Mouse (Mus musculus): Measurements from ENCODE around the gene D930048N14Rik.
"Not testable (repeated sequence)": the region's sequence is repeated elsewhere in the genome, so short reads cannot be mapped to it uniquely, and the experiment has no call there.

Gene D930048N14Rik

DNA sequence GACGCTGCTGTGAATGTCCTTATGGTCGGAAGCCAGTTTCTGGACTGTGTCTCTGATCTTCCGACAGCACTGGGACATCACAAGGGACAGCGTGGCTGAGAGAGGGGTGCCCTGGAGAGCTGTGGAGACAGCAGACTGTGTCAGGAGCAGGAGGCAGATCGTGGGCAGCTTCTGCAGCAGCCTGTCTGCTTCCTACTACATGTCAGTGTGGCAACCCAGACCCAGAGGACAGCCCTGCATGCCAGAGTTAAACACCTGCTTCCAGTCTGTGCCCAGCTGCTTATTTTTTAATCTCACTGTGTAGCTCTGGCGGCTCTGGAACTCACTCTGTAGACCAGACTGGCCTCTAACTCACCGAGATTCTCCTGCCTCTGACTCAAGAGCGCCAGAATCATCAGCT lies 22.8 kb upstream of the D930048N14Rik start:
- DNase-seq (ENCODE audit: low spot score): no peak

GRCm38 (mm10) chr11:51629651-51630314 lies 21.0 kb upstream of the D930048N14Rik start:
- no peak for DNase-seq (ENCODE audit: low spot score)

GRCm38 (mm10) chr11:51632130-51632753 lies 18.5 kb upstream of the D930048N14Rik start:
- DNase-seq (ENCODE audit: low spot score): no peak

- DNase-seq (ENCODE audit: low spot score): not testable (repeated sequence)
These were observed 17.6 kb upstream of the D930048N14Rik start for GRCm38 (mm10) chr11:51633200-51633599.

DNA sequence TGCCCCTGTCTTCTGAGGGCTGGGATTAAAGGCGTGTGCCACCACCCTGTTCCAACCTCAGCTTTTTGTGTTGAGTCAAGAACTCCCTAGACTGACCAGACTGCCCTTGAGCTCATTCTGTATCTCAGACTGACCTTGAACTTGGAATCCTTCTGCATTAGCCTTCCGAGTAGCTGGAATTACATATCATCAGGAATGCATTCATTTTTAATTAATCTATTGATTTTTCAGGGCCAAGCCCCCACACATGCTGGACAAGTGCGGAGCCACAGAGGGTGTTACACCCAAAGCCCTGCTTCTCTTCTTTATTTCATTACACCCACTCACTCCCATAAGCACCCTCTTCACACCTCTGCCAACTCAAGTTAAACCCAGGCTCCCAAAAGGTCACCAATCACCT lies 17.0 kb upstream of the D930048N14Rik start:
- DNase-seq (ENCODE audit: low spot score): no peak

DNA sequence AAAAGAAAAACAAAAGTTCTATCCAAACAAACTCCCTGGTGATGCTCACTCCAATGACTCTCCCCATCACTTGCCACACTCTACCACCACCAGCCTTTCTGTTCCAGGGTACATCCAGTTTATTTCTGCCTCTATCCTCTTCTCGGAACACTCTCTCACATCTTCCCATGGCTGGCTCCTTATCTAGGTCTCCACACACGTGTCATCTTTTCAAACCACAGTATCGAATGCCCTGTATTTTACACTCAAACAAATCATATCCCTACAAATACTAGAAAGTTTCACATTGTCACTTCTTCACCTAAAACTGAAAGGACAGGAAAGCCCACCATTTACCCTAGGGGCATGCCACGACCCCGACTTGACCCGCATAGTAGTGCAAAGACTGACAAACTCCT lies 15.6 kb upstream of the D930048N14Rik start:
- DNase-seq (ENCODE audit: low spot score): no peak

DNA sequence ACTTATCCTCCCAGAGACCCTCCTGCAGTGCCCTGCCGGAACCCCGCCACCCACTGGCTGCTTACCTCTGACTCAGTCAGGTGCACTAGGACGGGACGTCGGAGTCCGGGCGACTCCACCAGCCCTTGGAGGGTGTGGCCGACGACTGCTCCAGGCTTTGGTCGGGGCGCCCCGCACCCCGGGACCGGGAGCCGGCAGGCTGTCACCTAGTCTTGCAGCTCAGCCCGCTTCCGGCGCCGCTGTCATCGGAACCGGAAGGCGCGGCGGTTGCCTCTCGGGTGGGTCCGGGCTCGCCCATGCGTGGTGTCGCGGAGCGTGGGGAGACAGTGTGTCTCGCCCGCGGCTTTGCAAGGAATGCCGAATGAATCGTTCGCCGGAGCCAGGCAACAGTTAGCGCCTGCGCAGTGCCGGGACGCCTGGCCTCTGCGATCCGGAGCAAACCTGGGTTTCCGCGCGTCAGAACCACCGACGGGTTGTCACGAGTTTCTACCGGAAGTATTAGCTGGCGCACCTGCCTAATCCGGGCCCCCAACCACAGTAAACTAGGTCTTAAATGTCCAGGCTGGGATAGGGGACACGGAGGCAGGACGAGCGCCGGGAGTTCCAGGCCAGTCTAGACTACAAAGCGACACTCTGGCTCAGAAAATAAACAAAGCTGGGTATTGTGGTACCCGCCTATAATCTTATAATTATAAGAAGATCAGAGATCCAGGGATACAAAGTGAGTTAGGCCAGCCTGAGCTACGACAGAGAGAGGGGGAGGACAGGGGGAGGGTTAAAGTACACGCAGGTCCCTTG lies 15.0 kb upstream of the D930048N14Rik start, which contains the start of gene Rmnd5b:
Rmnd5b (minus strand) TSS at position 372 of the 798 bp plus-strand sequence.
- peak; percentile 78 for DNase-seq (ENCODE audit: low spot score)

GRCm38 (mm10) chr11:51636323-51636684 lies 14.4 kb upstream of the D930048N14Rik start:
- no peak for DNase-seq (ENCODE audit: low spot score)

DNA sequence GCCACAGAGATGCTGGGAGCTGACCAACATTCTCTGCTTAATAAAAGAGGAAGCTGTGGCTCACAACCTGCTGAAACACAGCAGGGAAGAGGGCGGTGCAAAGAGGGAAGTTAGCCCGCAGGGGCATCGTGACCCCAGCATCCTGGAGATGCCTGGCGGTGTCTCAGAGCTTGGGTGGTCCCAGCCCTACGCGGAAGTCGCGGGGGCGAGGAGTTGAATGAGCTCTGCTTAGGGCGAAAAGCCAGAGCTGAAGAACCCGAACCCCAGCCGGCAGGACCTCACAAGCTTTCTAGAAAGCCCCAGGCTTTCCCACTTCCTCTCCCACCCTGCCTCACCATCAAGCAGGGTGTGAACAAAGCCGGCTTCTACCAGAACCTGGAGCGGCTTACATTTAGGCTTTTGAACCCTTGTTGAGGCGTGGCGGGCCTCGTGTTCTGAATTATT lies 12.8 kb upstream of the D930048N14Rik start:
- DNase-seq (ENCODE audit: low spot score): no peak

DNA sequence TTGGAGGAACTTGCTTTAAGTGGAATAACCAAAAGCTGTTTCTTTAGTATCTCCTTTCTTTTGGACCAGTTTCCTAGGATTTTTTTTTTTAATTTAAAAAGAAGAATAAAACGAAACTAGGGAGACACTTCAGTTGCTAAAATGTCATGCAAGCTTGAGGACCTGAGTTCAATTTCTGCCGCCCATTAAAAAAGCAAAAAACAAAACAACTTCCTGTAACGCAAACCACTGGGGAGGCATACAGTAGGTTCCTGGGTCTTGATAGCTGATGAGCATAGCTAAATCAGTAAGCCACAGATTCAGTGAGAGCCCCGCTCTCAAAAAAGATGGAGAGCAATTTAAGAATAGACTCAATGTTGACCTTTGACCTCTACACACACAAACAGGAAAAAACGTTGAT lies 12.3 kb upstream of the D930048N14Rik start:
- DNase-seq (ENCODE audit: low spot score): no peak

GRCm38 (mm10) chr11:51640748-51641147 lies 10.0 kb upstream of the D930048N14Rik start:
- DNase-seq (ENCODE audit: low spot score): no peak

DNA sequence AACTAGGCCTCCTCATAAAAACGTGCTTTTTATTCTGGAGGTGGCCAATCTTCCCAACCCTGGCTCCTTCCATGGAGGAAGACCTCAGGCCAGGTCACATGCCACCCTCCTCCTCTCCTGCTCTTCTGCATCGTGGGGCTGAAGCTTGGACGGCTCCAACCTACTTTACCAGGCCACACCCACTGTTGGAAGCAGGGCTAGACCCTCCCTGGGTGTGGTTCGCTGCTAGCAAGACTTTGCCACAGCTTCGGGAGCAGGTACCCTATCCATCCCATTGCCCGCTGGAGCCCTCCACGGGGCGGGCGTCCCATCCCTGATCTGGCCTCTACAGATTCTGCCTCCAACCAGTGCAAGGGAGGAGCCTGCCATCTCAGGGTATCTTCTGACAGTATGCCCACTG lies 7.6 kb upstream of the D930048N14Rik start:
- no peak for DNase-seq (ENCODE audit: low spot score)

DNA sequence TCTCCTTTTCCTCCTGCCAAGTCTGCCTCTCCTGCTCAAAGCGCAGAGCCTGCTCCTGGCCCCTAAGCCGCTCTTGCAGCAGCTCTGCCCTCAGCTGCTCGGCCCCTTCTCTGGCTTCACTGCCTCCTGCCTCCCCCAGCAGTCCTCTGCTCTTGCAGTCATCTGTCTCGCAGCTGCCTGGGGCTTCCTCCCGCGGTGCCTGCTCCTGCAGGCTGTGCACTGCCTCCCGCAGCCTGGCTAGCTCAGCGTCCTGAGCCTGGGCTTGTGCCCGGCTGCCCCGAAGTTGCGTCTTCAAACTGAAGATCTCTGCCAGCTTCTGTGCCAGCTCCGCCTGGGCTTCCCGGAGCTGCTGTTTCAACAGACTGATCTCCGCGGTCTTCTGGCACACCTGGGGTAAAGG lies 7.0 kb upstream of the D930048N14Rik start:
- no peak for DNase-seq (ENCODE audit: low spot score)

- no peak for DNase-seq (ENCODE audit: low spot score)
These were observed 6.5 kb upstream of the D930048N14Rik start for GRCm38 (mm10) chr11:51644217-51644616.

GRCm38 (mm10) chr11:51645293-51645692 lies 5.5 kb upstream of the D930048N14Rik start:
- no peak for DNase-seq (ENCODE audit: low spot score)

GRCm38 (mm10) chr11:51646245-51646644 lies 4.5 kb upstream of the D930048N14Rik start:
- no peak for DNase-seq (ENCODE audit: low spot score)

DNA sequence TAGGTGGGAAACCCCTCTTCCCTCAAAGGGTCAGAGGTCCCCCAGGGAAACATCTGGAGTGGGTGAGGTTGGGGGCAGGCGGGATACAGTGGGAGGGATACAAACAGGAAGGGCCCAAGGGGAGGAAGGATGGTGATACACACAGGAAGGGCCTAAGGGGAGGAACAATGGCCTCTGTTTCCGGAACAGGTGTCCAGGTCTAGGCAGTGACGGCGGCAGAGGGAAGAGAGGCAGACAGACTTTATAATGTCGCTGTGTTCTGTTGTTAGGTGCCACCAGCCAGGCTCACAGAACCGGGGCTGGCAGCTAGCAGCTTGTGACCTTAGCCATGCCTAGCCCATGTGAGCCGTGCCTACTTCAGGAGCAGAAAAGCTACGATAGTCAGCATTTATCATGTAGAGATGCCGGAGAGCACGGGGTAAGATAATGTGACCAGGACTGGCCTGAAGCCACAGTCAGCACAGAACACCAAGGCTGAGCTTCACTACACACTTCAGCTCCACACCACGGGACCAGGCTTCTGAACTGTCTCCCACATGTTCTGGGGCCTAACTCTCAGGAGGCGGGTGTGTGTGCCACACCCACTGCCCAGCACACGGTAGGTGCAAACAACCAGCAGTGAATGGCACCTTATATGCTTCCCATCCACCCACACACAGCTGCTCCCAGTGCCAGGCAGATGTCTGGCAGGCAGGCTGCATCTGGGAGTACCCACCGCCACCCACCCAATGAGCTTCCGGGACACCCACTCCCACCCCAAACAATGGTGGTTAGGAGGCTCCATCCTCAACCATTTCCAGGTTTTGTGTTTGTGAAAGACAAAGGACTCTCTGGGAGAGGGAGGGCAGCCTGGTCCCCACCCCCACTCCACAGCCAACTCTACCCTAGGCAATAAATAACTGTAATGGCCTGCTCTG lies 3.7 kb upstream of the D930048N14Rik start:
- DNase-seq (ENCODE audit: low spot score): no peak

DNA sequence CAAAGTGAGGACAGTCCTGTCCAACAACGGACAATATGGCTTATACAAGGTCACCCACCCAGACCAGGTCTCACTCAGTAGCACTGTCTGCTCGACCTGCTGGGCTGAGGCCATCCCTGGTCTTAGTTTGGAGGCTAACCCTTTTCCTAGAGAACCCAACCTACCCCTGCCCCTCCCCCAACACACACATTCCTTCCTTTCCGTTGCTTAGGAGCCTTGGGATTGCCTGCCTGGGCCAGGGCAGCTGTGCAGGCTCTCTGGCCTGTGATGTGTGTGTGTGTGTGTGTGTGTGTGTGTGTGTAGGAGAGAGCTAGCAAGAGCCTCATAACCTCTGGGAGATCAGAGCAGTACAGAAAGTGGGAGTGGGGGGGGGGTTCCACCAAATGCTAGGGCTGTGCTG lies 2.2 kb upstream of the D930048N14Rik start:
- no peak for DNase-seq (ENCODE audit: low spot score)

- DNase-seq (ENCODE audit: low spot score): no peak
These were observed 1.5 kb upstream of the D930048N14Rik start for GRCm38 (mm10) chr11:51649111-51649888.

DNA sequence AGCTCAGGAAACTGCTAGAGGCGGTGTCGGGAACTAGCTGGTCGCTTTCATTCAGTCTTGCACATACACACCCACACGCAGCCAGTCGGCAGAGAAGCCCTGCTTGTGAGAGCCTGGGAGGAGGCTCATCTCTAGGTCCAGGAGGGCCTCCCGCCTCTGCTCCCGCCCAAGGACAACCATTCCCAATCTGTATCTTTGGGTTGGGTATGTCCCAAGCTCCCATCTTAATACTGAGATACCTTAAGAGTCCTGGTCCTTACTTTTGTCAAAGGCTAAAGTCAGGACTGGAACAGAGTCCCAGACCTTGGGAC lies 910 bp upstream of the D930048N14Rik start:
- DNase-seq (ENCODE audit: low spot score): no peak

GRCm38 (mm10) chr11:51650261-51650660 lies 493 bp upstream of the D930048N14Rik start:
- no peak for DNase-seq (ENCODE audit: low spot score)
